Mouse (Mus musculus) MEL (cell line): ENCODE data around the gene Rdh13.

Experiments
- CHD1 ChIP-seq: IDR thresholded peaks from 2 replicates; pipeline ENCODE4 v1.6.1; 2012; ENCODE audit warnings: low read depth, mild to moderate bottlenecking, inconsistent platforms, low read length, improper control_type of control experiment
- CHD2 ChIP-seq: IDR thresholded peaks from 2 replicates; pipeline ENCODE4 v1.6.1; 2011; ENCODE audit warnings: low read length, improper control_type of control experiment
- CTCF ChIP-seq, 3 experiments: IDR thresholded peaks in 2 of 3; conservative IDR thresholded peaks in 1 of 3; 2 replicates each; pipeline ENCODE4 v1.5.1; 2011 to 2012; ENCODE audit warnings: low read length in 3 of 3, low read depth in 2 of 3, mild to moderate bottlenecking in 2 of 3, improper control_type of control experiment in 1 of 3, inconsistent platforms in 1 of 3, mixed read lengths in 1 of 3, moderate library complexity in 1 of 3; ENCODE audit not compliant: control insufficient read depth in 1 of 3, insufficient read depth in 1 of 3, poor library complexity in 1 of 3, severe bottlenecking in 1 of 3
- EP300 ChIP-seq, 2 experiments: IDR thresholded peaks; 2 replicates each; pipeline ENCODE4 v1.6.1; 2011; ENCODE audit warnings: improper control_type of control experiment in 2 of 2, low read length in 2 of 2, low read depth in 1 of 2, mild to moderate bottlenecking in 1 of 2
- MAX ChIP-seq: IDR thresholded peaks from 2 replicates; pipeline ENCODE4 v1.6.1; 2011; ENCODE audit warnings: low read length, improper control_type of control experiment
- MAZ ChIP-seq: IDR thresholded peaks from 2 replicates; pipeline ENCODE4 v1.6.1; 2012; ENCODE audit warnings: low read depth, mild to moderate bottlenecking, inconsistent platforms, low read length, improper control_type of control experiment
- POLR2A ChIP-seq, 2 experiments: IDR thresholded peaks; 2 replicates each; pipeline ENCODE4 v1.6.1; 2011 to 2012; ENCODE audit warnings: low read length in 2 of 2, mild to moderate bottlenecking in 2 of 2, control low read depth in 1 of 2, improper control_type of control experiment in 1 of 2, low read depth in 1 of 2, moderate library complexity in 1 of 2; ENCODE audit not compliant: control insufficient read depth in 1 of 2, insufficient read depth in 1 of 2, poor library complexity in 1 of 2
- RCOR1 ChIP-seq: IDR thresholded peaks from 2 replicates; pipeline ENCODE4 v1.6.1; 2012; ENCODE audit warnings: low read depth, mild to moderate bottlenecking, inconsistent platforms, low read length, improper control_type of control experiment
- SMC3 ChIP-seq: IDR thresholded peaks from 2 replicates; pipeline ENCODE4 v1.6.1; 2011; ENCODE audit warnings: low read depth, low read length, improper control_type of control experiment
- TAL1 ChIP-seq: IDR thresholded peaks from 2 replicates; pipeline ENCODE4 v1.6.1; 2012; ENCODE audit warnings: mild to moderate bottlenecking, inconsistent platforms, low read length, moderate library complexity, mixed read lengths
- USF1 ChIP-seq: IDR thresholded peaks from 2 replicates; pipeline ENCODE4 v1.6.1; 2014; ENCODE audit warnings: low read depth, mild to moderate bottlenecking, inconsistent platforms, low read length, improper control_type of control experiment, moderate library complexity
- ZC3H11A ChIP-seq: IDR thresholded peaks from 2 replicates; pipeline ENCODE4 v1.6.1; 2012; ENCODE audit warnings: low read depth, mild to moderate bottlenecking, inconsistent platforms, low read length, improper control_type of control experiment

GRCm38 (mm10) chr7:4479674-4480073, 34.2 kb upstream of the Rdh13 start:
- no peak for TF ChIP-seq CHD1
- TF ChIP-seq TAL1 = no peak
- no peak for TF ChIP-seq MAX
- TF ChIP-seq EP300 (IDR thresholded peaks at IDR 0.05; ENCODE audit: low read depth in 1 of 2, low read length in 2 of 2) = no peak
- TF ChIP-seq CTCF (IDR thresholded peaks at IDR 0.05 in 2 of 3, conservative IDR thresholded peaks at IDR 0.05 in 1 of 3; ENCODE audit: control insufficient read depth in 1 of 3, insufficient read depth in 1 of 3, low read depth in 2 of 3, low read length in 3 of 3, poor library complexity in 1 of 3, severe bottlenecking in 1 of 3) = peak; percentile 47 to 65 (median 55)
- TF ChIP-seq POLR2A (IDR thresholded peaks at IDR 0.05; ENCODE audit: control insufficient read depth in 1 of 2, insufficient read depth in 1 of 2, low read depth in 1 of 2, low read length in 2 of 2, poor library complexity in 1 of 2) = no peak; a peak in 1 of 4 replicates
- TF ChIP-seq CHD2 = no peak
- no peak for TF ChIP-seq USF1
- TF ChIP-seq RCOR1 = no peak
- peak; percentile 31; the same call in 1 of the 2 replicates for TF ChIP-seq ZC3H11A
- no peak for TF ChIP-seq MAZ
- TF ChIP-seq SMC3 = peak; percentile 76
